Mouse (Mus musculus) limb, embryonic 10.5 days (tissue): ENCODE measurements around the gene Ano2. TPM values are rescaled to one million over a fixed set of nuclear protein-coding genes. Genes with fewer than 3 reads are reported as not detected.

Experiments used
- DNase-seq: peaks from one replicate; pipeline ENCODE4 v3.0.0-alpha.2; 2017; ENCODE audit warnings: low spot score
- H3K27ac ChIP-seq: fragments of 300-500 bp; sonication (generic); 2 replicates; pipeline ENCODE4 v1.5.1; 2016; ENCODE audit warnings: mild to moderate bottlenecking
- H3K27me3 ChIP-seq: fragments of 300-500 bp; sonication (generic); 2 replicates; pipeline ENCODE4 v1.6.1; 2016; ENCODE audit warnings: low read depth, mild to moderate bottlenecking; ENCODE audit not compliant: poor library complexity, severe bottlenecking
- H3K36me3 ChIP-seq: fragments of 300-500 bp; sonication (generic); 2 replicates; pipeline ENCODE4 v1.6.1; 2016; ENCODE audit warnings: mild to moderate bottlenecking, moderate library complexity
- H3K4me1 ChIP-seq: fragments of 300-500 bp; sonication (generic); 2 replicates; pipeline ENCODE4 v1.6.1; 2016
- H3K4me3 ChIP-seq: fragments of 300-500 bp; sonication (generic); 2 replicates; pipeline ENCODE4 v1.5.1; 2016; ENCODE audit warnings: mild to moderate bottlenecking, moderate library complexity
- H3K9me3 ChIP-seq: fragments of 300-500 bp; sonication (generic); replicated peaks from 2 replicates; pipeline ENCODE4 v1.6.1; 2016; ENCODE audit warnings: mild to moderate bottlenecking
- WGBS: fragments of 180-500 bp; shearing (Covaris S2); methylation state at CpG from one replicate; pipeline ENCODE4 v1.1.7; 2016; 5-methylcytosine and 5-hydroxymethylcytosine counted together
- polyA plus RNA-seq: library from polyadenylated mRNA; unstranded; fragments of >200 nt; fragmentation: Nextera tagmentation; extraction: Ambion mirVana; gene quantifications from 2 replicates; pipeline ENCODE4 v1.2.1, GENCODE M21; 2016

Ano2 gene
- polyA plus RNA-seq, 1 experiment from 2014 or later = 0.53 TPM

DNA sequence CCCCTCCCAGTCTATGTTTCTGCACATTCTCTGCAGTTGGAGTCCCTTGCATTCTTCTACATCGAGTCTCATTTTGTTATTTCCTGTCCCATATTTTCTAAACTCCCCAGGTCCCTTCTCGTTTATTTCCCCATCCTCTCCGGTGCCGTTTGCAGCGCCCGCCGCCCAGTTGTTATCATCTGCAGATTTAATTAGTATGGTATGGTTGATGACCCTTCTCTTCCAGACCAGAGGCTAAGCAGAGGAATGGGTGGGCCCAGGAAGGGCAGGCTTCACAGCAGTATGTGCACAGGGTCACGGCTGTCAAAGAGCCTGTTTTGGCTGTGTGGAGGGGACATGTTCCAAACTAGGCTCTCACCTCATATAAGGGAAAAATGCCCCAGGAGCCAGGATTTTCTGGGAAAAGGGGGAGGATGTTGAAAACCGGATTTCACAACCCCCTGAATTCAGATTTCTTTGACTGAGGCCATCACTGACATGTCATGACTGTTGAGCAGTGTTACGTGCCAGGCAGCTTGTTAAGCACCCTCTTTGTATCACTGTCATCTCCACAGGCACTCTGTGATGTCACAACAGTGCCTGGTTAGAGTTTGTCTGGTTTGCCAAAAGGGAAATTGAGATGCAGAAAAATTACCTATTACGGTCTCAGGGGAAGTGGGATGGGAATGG lies 72.8 kb downstream of the Ano2 start:
- peaks cover 8% of the 10 kb centered on the region for H3K4me1 ChIP-seq
- H3K4me3 ChIP-seq = no peak overlapping the region
- 71% methylated on average over 11 of the region's 11 CpGs for WGBS
- no peaks in the 10 kb centered on the region for H3K36me3 ChIP-seq
- H3K9me3 ChIP-seq = no peaks in the 10 kb centered on the region
- no peaks in the 10 kb centered on the region for H3K27me3 ChIP-seq
- no peak for DNase-seq
- H3K27ac ChIP-seq = no peak overlapping the region

DNA sequence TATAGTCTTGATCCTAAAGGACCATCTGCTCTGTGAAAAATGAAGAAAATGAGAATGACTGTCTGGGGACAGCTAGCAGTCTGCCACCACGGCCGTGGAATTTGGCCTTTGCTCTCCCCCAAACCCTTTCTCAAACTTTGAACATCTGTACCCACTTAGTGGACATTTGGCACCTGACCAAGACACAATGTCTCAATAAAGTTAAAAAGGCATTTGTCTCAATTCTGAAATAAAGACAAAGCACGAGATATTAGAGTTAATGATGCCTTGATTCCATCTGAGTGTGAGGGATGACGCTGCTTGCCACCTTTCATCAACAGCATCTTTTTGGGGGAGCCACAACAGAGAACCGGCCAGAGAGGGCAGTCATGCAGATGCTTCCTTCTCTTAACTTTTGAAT lies 83.0 kb downstream of the Ano2 start:
- no peak overlapping the region for H3K4me3 ChIP-seq
- H3K4me1 ChIP-seq = peaks cover 8% of the 10 kb centered on the region
- 20% methylated on average over 5 of the region's 5 CpGs for WGBS
- no peaks in the 10 kb centered on the region for H3K27me3 ChIP-seq
- no peak overlapping the region for H3K27ac ChIP-seq
- H3K36me3 ChIP-seq = no peaks in the 10 kb centered on the region
- no peaks in the 10 kb centered on the region for H3K9me3 ChIP-seq
- DNase-seq = no peak

DNA sequence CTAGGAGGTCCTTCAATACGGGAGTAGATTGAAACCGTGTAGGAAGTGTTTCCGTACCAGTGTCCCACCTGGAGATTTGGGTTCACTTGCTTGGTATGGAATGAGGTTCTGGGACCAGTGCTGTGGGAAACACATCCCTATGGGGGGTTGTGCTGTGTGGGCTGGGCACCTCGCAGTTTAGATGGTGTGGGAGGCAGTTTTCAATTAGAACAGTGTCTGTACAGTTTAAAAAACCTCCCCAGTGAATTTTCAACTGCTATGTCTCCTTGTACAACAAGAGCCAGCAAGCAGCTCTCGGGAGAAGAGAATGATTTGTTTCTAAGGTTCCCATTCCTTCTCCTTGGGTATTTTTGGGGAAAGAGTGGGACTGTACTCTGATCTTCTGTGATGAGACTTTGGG lies 86.1 kb downstream of the Ano2 start:
- no peak for DNase-seq
- H3K27me3 ChIP-seq = no peaks in the 10 kb centered on the region
- 85% methylated on average over 5 of the region's 5 CpGs for whole genome bisulfite sequencing
- H3K4me3 ChIP-seq = no peak overlapping the region
- H3K36me3 ChIP-seq = no peaks in the 10 kb centered on the region
- H3K4me1 ChIP-seq = peaks cover 8% of the 10 kb centered on the region
- no peak overlapping the region for H3K27ac ChIP-seq
- H3K9me3 ChIP-seq = no peaks in the 10 kb centered on the region

DNA sequence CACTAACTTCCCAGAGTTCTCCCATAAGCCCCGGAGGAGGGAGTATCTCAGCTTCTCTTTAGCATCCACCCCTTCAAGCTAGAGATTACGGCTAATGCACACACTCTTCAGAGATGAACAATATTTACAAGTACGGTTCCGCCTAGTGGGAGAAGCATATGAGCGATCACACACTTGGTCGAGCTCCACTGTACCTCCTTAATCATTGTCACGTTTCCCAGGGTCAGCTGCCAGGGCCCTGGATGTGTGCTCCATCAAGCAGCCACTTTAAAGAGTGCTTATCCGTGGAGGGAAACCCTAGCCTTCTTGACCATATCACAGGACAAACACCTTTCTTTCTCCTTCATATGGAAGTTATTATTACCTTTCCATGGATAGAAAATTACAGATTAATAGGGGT lies 112.7 kb downstream of the Ano2 start:
- DNase-seq = peak; percentile 61

DNA sequence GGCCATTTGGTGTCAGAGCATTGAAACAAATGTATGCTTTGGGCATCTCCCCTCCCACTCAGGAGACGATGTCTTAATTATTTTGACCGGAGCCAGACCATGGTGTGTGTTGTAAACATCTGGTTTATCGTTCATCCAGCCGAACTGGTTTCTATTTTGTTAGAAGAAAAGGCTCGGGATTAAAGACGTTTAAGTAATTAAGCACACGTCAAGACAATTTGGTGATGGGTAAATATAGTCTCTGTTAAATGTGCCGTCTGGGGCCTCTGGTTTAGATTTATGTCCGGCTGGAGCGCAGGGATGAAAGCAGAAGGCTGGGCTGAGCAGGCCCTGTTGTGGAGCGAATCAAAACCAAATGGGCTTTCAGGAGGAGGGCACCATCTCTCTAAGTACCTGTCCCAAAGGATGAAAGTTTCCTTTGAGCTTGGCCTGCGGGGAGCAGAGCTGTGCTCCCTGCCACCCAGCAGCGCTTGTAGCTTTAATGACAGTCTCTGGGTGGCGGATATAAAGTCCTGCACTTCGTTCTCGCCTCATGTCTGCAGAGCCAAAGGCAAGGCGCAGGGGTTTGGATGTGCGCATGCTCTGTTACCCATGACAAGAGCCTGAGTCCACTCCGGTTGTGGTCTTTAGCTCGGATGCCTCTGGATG lies 113.3 kb downstream of the Ano2 start:
- Histone ChIP-seq H3K9me3 (no peaks in the 10 kb centered on the region), H3K4me3 (peak overlapping the region; percentile 39), H3K36me3 (no peaks in the 10 kb centered on the region), H3K27ac (peak overlapping the region; percentile 81), H3K27me3 (no peaks in the 10 kb centered on the region), H3K4me1 (peaks cover 52% of the 10 kb centered on the region)
- peak; percentile 72 for DNase-seq
- 6% methylated on average over 20 of the region's 20 CpGs for WGBS

More for the DNA sequence above, 112.7 kb downstream of the Ano2 start:
- Histone ChIP-seq H3K9me3 (no peaks in the 10 kb centered on the region), H3K27me3 (no peaks in the 10 kb centered on the region), H3K27ac (peak overlapping the region; percentile 81), H3K4me1 (peaks cover 49% of the 10 kb centered on the region), H3K4me3 (peak overlapping the region; percentile 39), H3K36me3 (no peaks in the 10 kb centered on the region)
- WGBS = 21% methylated on average over 8 of the region's 8 CpGs

DNA sequence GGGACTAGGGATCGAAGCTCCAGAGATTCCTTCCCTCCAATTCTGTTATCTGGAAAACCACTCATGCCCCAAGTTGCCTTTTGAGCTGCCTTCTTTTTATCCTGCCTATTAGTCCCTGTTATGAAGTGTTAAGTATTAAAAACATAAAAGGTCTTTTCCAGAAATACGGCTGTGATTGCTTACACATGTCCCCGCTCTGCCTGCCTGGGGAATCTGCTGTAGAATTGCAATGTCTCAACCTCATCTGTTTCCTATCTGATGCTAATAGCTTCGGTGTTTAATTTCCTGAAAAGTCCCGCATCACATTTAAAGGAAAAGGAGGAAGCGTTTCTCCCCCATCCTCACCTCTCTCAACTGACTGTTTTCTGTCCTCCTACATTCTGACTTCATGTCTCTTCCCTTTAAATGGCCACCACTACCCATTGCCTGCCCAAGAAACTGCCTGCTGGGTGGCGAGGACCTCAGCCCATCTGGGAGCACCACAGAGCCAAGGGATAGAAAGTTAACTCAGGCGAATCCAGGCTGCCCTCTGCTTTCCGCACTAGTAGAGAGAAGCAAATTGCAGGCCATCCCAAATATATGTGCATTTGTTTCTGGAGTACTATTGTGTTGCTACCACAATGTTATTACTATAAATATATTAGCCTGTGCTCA lies 118.9 kb downstream of the Ano2 start:
- Histone ChIP-seq H3K9me3 (no peaks in the 10 kb centered on the region), H3K27ac (peak overlapping the region; percentile 80), H3K4me1 (peaks cover 86% of the 10 kb centered on the region), H3K36me3 (no peaks in the 10 kb centered on the region), H3K4me3 (peak overlapping the region; percentile 8; the same call in 1 of the 2 replicates), H3K27me3 (no peaks in the 10 kb centered on the region)
- peak; percentile 55 for DNase-seq
- 22% methylated on average over 9 of the region's 9 CpGs for WGBS

DNA sequence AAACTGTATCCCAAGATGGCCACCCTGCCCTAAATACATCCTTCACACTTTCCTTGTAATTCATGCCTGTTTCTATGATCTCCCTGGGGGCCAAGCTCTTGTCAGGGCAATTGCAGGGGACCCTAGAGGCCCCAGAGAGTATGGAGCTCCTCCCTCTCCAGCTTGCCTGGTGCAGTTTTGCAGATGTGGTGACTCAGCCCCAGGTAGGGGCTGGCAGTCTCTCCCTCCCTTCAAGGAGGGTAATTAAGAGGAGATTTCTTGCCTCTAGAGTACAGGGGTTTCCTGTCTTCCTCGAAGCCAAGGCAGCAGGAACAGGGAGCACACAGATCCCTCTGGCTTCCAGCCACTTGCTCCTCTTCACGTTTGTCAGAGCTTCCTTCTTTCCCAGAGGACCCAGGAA lies 121.2 kb downstream of the Ano2 start:
- no peak for DNase-seq
- WGBS = 5% methylated on average over 2 of the region's 2 CpGs
- H3K4me1 ChIP-seq = peaks cover 69% of the 10 kb centered on the region

DNA sequence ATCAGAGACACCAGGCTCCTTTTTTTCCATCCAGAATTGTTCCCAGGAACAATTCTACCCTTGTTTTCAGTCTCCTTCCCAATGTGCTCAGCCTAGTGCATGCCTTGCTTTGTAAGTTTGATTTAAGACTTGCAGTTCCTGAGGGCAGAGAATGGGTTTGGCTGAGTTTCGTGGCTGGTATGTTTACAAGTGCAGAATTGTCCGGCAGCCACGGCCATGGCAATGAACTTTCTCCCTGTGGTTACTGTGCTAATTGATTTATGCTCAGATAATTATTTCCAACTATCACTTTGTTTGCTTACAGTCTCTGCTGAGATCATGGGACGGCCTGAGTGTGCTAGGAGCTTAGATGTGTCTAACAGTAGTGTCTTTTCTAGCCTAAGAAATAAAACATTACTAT lies 147.9 kb downstream of the Ano2 start:
- no peaks in the 10 kb centered on the region for H3K36me3 ChIP-seq
- H3K9me3 ChIP-seq = no peaks in the 10 kb centered on the region
- no peaks in the 10 kb centered on the region for H3K4me1 ChIP-seq
- no peak for DNase-seq
- no peaks in the 10 kb centered on the region for H3K27me3 ChIP-seq
- H3K27ac ChIP-seq = no peak overlapping the region
- WGBS = 61% methylated on average over 4 of the region's 4 CpGs
- no peak overlapping the region for H3K4me3 ChIP-seq

More for the DNA sequence above, 121.2 kb downstream of the Ano2 start:
- Histone ChIP-seq H3K4me3 (no peak overlapping the region), H3K27ac (peak overlapping the region; percentile 61), H3K27me3 (no peaks in the 10 kb centered on the region), H3K36me3 (no peaks in the 10 kb centered on the region), H3K9me3 (no peaks in the 10 kb centered on the region)

DNA sequence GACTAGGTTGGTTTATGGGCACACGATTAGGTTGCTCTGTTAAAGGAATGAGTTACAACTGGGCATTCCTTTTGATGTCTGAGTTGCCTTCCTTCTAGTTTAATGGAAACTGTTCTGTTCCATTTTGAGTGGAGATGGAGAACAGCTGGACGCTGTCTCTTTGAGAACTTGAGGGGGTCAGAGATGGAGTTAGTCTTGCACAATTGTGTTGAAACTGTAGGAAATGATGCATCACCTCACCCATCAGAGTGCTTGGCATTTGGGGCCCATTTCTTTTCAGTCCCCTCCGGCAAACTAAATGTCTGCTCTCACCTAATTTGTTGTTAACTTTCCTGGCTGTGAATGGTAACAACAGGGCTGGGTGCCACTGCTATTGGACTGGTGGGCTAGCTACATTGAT lies 151.1 kb downstream of the Ano2 start:
- H3K27me3 ChIP-seq = no peaks in the 10 kb centered on the region
- WGBS = 61% methylated on average over 3 of the region's 3 CpGs
- no peak for DNase-seq
- H3K36me3 ChIP-seq = no peaks in the 10 kb centered on the region
- H3K4me1 ChIP-seq = no peaks in the 10 kb centered on the region
- no peak overlapping the region for H3K4me3 ChIP-seq
- H3K9me3 ChIP-seq = no peaks in the 10 kb centered on the region
- H3K27ac ChIP-seq = no peak overlapping the region

DNA sequence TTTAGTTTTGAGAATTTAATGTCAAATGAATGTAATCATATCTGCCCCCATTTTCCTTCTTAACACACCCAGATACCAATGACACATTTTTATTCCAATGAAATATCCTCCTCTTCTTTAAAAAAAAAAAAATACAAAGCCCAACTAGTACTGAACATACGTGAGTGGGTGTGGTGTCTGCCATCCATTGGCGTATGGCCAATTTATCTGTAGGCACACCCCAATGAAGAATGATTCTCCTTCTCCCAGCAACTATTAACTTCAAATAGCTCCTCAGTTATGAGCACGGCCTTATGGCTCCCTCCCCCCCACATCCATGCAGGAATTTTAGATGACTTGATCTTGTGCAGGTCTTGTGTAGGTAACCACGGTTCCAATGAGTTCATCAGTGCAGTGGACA lies 161.0 kb downstream of the Ano2 start:
- Histone ChIP-seq H3K9me3 (no peaks in the 10 kb centered on the region), H3K27me3 (no peaks in the 10 kb centered on the region), H3K27ac (no peak overlapping the region), H3K4me1 (peaks cover 4% of the 10 kb centered on the region), H3K4me3 (no peak overlapping the region), H3K36me3 (no peaks in the 10 kb centered on the region)
- DNase-seq = no peak
- 91% methylated on average over 4 of the region's 4 CpGs for WGBS

DNA sequence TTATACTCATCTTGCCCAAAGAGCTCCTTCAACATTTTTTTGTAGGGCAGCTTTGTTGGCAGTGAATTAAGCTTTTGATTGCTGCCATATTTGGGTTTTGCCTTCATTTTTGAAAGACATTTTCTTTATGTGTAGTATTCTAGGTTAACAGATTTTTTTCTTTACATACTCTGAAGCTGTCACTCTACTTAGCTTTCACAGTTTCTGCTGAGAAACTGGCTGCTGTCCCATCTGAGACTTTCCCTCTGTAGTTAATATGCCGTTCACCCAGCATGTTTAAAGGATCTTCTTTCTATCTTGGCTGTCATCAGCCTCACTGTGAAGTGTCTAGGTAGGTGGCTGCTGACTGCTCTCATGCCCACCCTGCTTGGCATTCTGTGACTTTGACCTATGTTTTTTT lies 168.1 kb downstream of the Ano2 start:
- H3K27ac ChIP-seq = no peak overlapping the region
- no peaks in the 10 kb centered on the region for H3K4me1 ChIP-seq
- H3K36me3 ChIP-seq = no peaks in the 10 kb centered on the region
- H3K9me3 ChIP-seq = no peaks in the 10 kb centered on the region
- H3K27me3 ChIP-seq = no peaks in the 10 kb centered on the region
- DNase-seq = no peak
- WGBS = 95% methylated on average over 1 of the region's 1 CpGs
- H3K4me3 ChIP-seq = no peak overlapping the region

DNA sequence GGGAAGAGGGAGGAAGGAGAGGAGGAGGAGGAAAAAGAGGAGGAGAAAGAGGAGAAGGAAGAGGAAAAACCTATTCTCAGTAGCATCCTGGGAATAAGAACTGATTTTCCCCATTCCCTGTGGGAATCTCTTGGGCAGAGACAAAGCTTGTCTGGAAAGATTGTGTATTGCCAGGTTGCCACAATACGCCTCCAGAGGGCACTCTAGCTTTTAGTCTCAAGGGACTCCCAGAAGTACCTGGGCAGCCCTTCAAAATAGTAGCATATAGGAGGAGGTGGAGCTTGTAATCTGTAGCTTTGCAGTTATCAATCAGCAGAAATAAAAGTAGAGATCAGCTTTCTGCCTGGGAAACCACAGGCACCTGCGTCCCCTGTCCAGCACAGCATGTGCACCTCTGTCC lies 178.3 kb downstream of the Ano2 start:
- H3K27ac ChIP-seq = no peak overlapping the region
- 38% methylated on average over 2 of the region's 2 CpGs for WGBS
- no peak overlapping the region for H3K4me3 ChIP-seq
- no peaks in the 10 kb centered on the region for H3K36me3 ChIP-seq
- H3K9me3 ChIP-seq = no peaks in the 10 kb centered on the region
- no peaks in the 10 kb centered on the region for H3K4me1 ChIP-seq
- peaks cover 7% of the 10 kb centered on the region; the same call in 1 of the 2 replicates for H3K27me3 ChIP-seq
- DNase-seq = peak; percentile 42

DNA sequence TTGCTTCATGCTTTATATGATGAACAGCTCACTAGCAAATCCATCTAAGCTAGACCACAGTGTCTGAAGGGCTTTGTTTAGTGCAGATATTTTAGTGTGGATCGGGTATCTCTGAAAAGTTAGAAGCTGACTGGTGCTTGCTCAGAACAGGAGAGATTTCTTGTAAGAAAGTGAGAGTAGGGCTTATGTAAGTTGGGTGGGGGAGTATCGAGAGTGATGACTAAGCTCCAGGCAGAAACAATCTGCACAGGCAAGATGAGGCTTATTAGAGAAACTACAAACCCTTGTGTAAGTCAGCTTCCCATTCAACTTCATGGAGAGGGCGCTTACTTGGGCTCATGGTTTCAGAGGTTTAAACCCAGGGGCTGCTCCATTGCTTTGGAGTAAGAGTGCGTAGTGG lies 181.3 kb downstream of the Ano2 start:
- peaks cover 7% of the 10 kb centered on the region; the same call in 1 of the 2 replicates for H3K27me3 ChIP-seq
- H3K4me3 ChIP-seq = no peak overlapping the region
- H3K4me1 ChIP-seq = no peaks in the 10 kb centered on the region
- no peaks in the 10 kb centered on the region for H3K36me3 ChIP-seq
- no peak for DNase-seq
- 88% methylated on average over 4 of the region's 4 CpGs for WGBS
- H3K9me3 ChIP-seq = no peaks in the 10 kb centered on the region
- no peak overlapping the region for H3K27ac ChIP-seq
